Mouse (Mus musculus) thymus, adult 2 months (tissue): Measurements from ENCODE around the gene Cdca3.

Source experiments
- CTCF ChIP-seq: fragments of 200-500 bp; IDR thresholded peaks from 2 replicates; pipeline ENCODE4 v1.5.1; 2012; ENCODE audit warnings: mild to moderate bottlenecking, control low read depth, low read length, moderate library complexity, borderline replicate concordance; ENCODE audit not compliant: control insufficient read depth, poor library complexity, insufficient read depth; ENCODE audit errors: extremely low read depth
- POLR2A ChIP-seq: fragments of 200-500 bp; IDR thresholded peaks from 2 replicates; pipeline ENCODE4 v1.6.1; 2012; ENCODE audit warnings: mild to moderate bottlenecking, low read length, control low read depth, moderate library complexity; ENCODE audit not compliant: control insufficient read depth, poor library complexity, insufficient read depth; ENCODE audit errors: extremely low read depth

DNA sequence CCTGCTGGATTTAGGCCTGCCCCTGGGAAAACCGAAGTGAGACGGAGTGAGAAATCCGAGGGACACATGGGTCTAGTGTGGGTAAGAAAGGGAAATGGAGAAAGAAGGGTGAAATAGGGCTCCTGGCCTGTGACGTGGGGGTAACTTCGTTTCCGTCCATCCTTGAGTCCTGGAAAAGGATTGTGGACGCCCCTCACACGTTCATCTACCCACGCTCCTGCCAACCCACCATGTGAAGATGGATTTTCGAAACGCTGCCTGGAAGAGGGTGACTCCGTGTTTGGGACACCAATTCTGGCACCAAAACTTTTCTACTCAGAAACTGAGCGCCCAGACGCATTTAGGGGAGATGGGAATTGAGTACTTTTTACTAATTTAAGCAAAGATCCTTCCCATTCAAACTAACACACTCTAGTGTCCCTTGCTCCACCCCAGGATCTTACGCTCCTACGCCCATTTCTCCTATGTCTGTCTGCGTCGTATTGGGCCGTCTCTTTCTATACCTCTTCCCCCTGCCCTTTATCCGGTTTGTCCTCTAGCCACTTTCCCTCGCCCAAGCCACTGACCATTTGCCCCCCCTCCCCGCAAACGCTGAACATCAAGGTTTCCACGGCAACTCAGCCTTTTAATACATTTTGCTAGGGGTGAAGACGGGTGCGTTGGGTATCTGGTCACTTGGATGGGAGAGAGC, 28.6 kb downstream of the Cdca3 start:
- TF ChIP-seq CTCF, result no peak
- TF ChIP-seq POLR2A, result no peak
